Mouse (Mus musculus) heart, embryonic 15.5 days (tissue): ENCODE results near the gene Opa3. TPM values are rescaled to one million over a fixed set of nuclear protein-coding genes. Genes with fewer than 3 reads are reported as not detected.

Experiments
- ATAC-seq: fragments of 200-750 bp; cut with Nextera tagmentation; replicated peaks from 2 replicates; pipeline ENCODE4 v1.8.0; 2017; ENCODE audit warnings: low read depth, moderate TSS enrichment; ENCODE audit not compliant: insufficient number of reproducible peaks, insufficient read depth, low FRiP score
- H3K27ac ChIP-seq: fragments of 300-500 bp; sonication (generic); 2 replicates; pipeline ENCODE4 v1.5.1; 2015; ENCODE audit warnings: mild to moderate bottlenecking, inconsistent platforms
- H3K27me3 ChIP-seq: fragments of 300-500 bp; sonication (generic); 2 replicates; pipeline ENCODE4 v1.6.1; 2015; ENCODE audit warnings: inconsistent platforms
- H3K36me3 ChIP-seq: fragments of 300-500 bp; sonication (generic); 2 replicates; pipeline ENCODE4 v1.6.1; 2015; ENCODE audit warnings: mild to moderate bottlenecking, inconsistent platforms
- H3K4me1 ChIP-seq: fragments of 300-500 bp; sonication (generic); replicated peaks from 2 replicates; pipeline ENCODE4 v1.6.1; 2015; ENCODE audit warnings: inconsistent platforms
- H3K4me2 ChIP-seq: fragments of 300-500 bp; sonication (generic); 2 replicates; pipeline ENCODE4 v1.6.1; 2015; ENCODE audit warnings: inconsistent platforms, mild to moderate bottlenecking, moderate library complexity
- H3K4me3 ChIP-seq: fragments of 300-500 bp; sonication (generic); 2 replicates; pipeline ENCODE4 v1.5.1; 2015; ENCODE audit warnings: mild to moderate bottlenecking, inconsistent platforms
- H3K9ac ChIP-seq: fragments of 300-500 bp; sonication (generic); 2 replicates; pipeline ENCODE4 v1.6.1; 2015; ENCODE audit warnings: mild to moderate bottlenecking, inconsistent platforms
- H3K9me3 ChIP-seq: fragments of 300-500 bp; sonication (generic); replicated peaks from 2 replicates; pipeline ENCODE4 v1.6.1; 2016; ENCODE audit warnings: inconsistent platforms
- WGBS: fragments of 180-500 bp; shearing (Covaris S2); methylation state at CpG from one replicate; pipeline ENCODE4 v1.1.7; 2015; ENCODE audit warnings: mixed read lengths; 5-methylcytosine and 5-hydroxymethylcytosine counted together
- polyA plus RNA-seq: library from polyadenylated mRNA; unstranded; fragments of >200 nt; fragmentation: Nextera tagmentation; extraction: Ambion mirVana; gene quantifications from 2 replicates; pipeline ENCODE4 v1.2.1, GENCODE M21; 2015

Gene Opa3
- polyA plus RNA-seq, 1 experiment from 2014 or later = 33.8 TPM

DNA sequence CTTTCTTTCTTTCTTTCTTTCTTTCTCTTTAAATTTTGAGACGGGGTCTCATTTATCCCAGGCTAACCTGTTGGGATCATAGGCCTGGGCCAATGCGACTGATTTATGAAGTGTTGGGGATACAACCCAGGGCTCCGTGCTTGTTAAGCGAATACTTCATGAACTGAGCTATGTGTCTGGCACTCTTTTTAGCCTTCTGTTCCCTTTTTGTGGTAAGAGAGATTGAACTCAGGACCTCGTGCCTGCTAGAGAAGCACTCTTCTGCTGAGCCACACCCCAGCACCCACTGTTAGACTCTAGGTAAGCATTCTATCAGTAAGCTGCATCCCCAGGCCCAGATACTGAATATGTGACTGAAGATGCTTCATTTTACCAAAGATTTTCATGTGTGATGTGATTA, 10.6 kb upstream of the Opa3 start:
- ATAC-seq = no peak
- WGBS = 47% methylated on average over 5 of the region's 5 CpGs
- Histone ChIP-seq H3K27ac (no peak overlapping the region), H3K9ac (no peak overlapping the region), H3K9me3 (no peaks in the 10 kb centered on the region), H3K4me3 (no peak overlapping the region), H3K36me3 (no peaks in the 10 kb centered on the region), H3K4me1 (peaks cover 12% of the 10 kb centered on the region), H3K27me3 (peaks cover 4% of the 10 kb centered on the region; the same call in 1 of the 2 replicates), H3K4me2 (no peak overlapping the region)

DNA sequence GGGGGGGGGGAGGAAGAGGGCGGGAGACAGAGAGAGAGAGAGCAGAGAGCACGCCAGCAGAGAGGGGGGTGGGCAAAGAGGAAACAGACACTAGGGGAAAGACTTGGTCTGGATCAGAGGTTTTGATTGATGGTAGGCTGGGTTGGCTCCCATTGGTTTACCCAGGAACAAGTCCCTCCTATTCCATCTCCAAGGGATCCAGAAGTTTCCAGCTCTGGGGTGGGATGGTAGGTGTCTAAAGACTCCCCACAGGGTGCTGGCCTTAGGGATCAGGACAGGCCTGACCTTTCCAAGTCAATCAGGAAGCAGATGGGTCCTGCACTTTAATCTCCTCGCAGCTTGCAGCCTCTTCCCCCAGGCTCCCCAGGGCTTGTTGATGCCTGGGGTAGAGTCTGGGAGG, 10.2 kb upstream of the Opa3 start:
- H3K36me3 ChIP-seq = no peaks in the 10 kb centered on the region
- no peak overlapping the region for H3K4me3 ChIP-seq
- no peaks in the 10 kb centered on the region for H3K9me3 ChIP-seq
- H3K9ac ChIP-seq = no peak overlapping the region
- peaks cover 4% of the 10 kb centered on the region; the same call in 1 of the 2 replicates for H3K27me3 ChIP-seq
- no peak overlapping the region for H3K27ac ChIP-seq
- WGBS = 4% methylated on average over 3 of the region's 3 CpGs
- peaks cover 9% of the 10 kb centered on the region for H3K4me1 ChIP-seq
- H3K4me2 ChIP-seq = no peak overlapping the region
- peak; percentile 32; the same call in 1 of the 2 replicates for ATAC-seq

DNA sequence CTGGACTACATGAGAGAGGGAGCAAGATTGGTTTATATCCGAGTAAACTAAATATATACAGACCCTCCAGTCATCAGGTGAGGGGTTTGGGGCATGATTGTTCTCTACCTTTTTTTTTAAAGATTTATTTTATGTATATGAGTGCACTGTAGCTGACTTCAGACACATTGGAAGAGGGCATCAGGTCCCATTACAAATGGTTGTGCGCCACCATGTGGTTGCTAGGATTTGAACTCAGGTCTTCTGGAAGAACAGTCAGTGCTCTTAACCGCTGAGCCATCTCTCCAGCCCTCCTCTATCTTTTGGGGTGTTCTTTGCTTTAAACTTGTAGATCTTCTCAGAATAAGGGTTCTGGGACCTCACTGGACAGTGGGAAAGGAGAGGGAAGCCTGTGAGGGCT, 8.1 kb upstream of the Opa3 start:
- no peak overlapping the region for H3K4me3 ChIP-seq
- H3K4me2 ChIP-seq = no peak overlapping the region
- no peaks in the 10 kb centered on the region; the same call in 1 of the 2 replicates for H3K27me3 ChIP-seq
- no peaks in the 10 kb centered on the region for H3K36me3 ChIP-seq
- H3K27ac ChIP-seq = no peak overlapping the region
- H3K9me3 ChIP-seq = no peaks in the 10 kb centered on the region
- H3K4me1 ChIP-seq = no peaks in the 10 kb centered on the region; the same call in 1 of the 2 replicates
- no peak overlapping the region for H3K9ac ChIP-seq
- ATAC-seq = no peak
- WGBS = 62% methylated on average over 3 of the region's 3 CpGs

DNA sequence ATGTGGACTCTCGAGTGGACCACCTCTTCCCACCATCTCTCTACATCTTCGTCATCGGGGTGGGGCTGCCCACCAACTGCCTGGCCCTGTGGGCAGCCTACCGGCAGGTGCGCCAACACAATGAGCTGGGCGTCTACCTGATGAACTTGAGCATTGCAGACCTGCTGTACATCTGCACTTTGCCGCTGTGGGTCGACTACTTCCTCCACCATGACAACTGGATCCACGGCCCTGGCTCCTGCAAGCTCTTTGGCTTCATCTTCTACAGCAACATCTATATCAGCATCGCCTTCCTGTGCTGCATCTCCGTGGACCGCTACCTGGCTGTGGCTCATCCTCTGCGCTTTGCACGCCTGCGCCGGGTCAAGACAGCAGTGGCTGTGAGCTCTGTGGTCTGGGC, 5.9 kb upstream of the Opa3 start:
- Histone ChIP-seq H3K27me3 (no peaks in the 10 kb centered on the region), H3K9ac (no peak overlapping the region), H3K9me3 (no peaks in the 10 kb centered on the region), H3K4me1 (peaks cover 7% of the 10 kb centered on the region), H3K4me3 (no peak overlapping the region), H3K27ac (no peak overlapping the region), H3K4me2 (no peak overlapping the region), H3K36me3 (0 out of 2 replicates have a peak, but pooled peaks cover 5% of the 10 kb centered on the region)
- no peak for ATAC-seq
- 88% methylated on average over 16 of the region's 16 CpGs for WGBS

DNA sequence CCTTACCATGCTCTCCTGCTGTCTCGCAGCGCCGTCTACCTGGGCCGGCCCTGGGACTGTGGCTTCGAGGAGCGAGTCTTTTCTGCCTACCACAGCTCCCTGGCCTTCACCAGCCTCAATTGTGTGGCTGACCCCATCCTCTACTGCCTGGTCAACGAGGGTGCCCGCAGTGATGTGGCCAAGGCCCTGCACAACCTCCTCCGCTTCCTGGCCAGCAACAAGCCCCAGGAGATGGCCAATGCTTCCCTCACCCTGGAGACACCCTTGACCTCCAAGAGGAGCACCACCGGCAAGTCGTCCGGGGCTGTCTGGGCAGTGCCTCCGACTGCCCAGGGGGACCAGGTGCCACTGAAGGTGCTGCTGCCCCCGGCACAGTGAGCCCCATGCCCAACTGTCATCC, 5.3 kb upstream of the Opa3 start:
- 80% methylated on average over 14 of the region's 14 CpGs for WGBS
- Histone ChIP-seq H3K27me3 (no peaks in the 10 kb centered on the region), H3K4me2 (no peak overlapping the region), H3K9me3 (no peaks in the 10 kb centered on the region), H3K4me3 (no peak overlapping the region), H3K9ac (no peak overlapping the region), H3K27ac (no peak overlapping the region), H3K4me1 (peaks cover 9% of the 10 kb centered on the region), H3K36me3 (0 out of 2 replicates have a peak, but pooled peaks cover 5% of the 10 kb centered on the region)
- ATAC-seq = no peak

DNA sequence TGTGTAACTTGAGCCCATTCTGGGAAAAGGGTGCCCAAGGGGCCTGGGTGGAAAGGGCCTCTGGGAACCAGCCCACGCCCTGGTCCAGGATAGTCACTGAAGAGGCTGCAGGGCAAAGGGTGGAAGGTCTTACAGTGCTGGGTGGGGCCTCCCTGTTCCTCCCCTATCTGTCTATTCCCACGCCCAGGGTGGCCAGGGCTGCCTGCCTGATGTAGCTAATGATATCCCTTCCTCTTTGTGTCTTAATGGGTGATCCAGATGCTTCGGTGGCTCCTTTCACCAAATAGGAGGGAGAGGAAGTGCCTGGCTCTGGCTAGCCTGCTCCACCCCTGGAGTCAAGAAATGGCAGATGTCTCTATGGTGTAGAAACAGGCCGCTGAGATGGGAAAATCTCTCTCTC, 3.2 kb upstream of the Opa3 start:
- peaks cover 17% of the 10 kb centered on the region for H3K4me1 ChIP-seq
- no peak for ATAC-seq
- H3K27ac ChIP-seq = no peak overlapping the region
- no peak overlapping the region for H3K4me2 ChIP-seq
- H3K9ac ChIP-seq = no peak overlapping the region
- H3K9me3 ChIP-seq = no peaks in the 10 kb centered on the region
- 0 out of 2 replicates have a peak, but pooled peaks cover 5% of the 10 kb centered on the region for H3K36me3 ChIP-seq
- H3K27me3 ChIP-seq = no peaks in the 10 kb centered on the region
- 66% methylated on average over 4 of the region's 4 CpGs for WGBS
- no peak overlapping the region for H3K4me3 ChIP-seq

DNA sequence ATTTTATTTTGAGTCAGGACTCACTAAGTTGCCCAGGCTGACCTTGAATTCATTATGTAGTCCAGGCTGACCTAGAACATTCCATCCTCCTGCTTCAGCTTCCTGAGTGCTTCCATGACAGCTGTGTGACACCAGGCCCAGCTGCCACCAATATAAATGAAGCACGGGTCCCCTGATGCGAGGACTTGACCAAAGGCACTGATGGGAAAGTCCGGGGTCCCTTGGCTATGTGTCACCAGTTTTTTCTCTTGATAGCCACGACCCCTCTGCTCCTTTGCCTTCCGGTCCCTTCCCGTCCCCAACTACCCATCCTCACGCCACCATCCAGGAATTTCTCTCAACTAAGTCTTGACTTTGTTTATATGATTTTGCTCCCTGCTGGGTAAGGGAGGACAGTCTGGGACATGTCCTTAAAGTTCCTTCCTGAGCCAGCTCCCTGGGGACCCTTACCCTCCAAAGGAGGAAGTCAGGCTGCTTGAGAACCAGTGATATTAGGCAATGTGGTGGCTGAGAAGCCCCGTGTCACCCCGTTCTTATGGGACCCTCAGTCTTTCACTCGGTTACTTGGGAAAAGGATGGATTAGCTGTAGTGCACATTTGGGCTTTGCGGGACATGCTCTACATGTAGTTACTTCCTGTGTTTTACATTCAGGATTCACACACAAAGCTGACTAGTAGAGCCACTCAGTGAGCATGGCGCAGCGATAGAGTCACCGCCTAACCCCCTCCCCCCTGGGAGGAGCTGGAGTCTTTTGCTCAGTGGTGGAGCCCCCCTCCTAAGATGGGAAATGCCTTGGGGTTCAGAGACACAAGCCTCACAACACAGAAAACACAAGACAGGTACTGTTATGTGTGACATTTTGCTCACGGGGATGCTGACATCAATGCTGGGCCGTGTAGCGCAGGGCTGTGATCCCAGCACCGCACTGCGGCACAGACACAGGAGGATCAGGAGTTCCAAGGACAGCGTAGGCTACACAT, 1.0 kb upstream of the Opa3 start:
- peak overlapping the region; percentile 94 for H3K27ac ChIP-seq
- peaks cover 22% of the 10 kb centered on the region for H3K4me1 ChIP-seq
- no peaks in the 10 kb centered on the region for H3K27me3 ChIP-seq
- H3K36me3 ChIP-seq = peaks cover 10% of the 10 kb centered on the region; the same call in 1 of the 2 replicates
- WGBS = 13% methylated on average over 20 of the region's 20 CpGs
- H3K4me2 ChIP-seq = peak overlapping the region; percentile 78
- H3K9ac ChIP-seq = peak overlapping the region; percentile 70
- H3K9me3 ChIP-seq = no peaks in the 10 kb centered on the region
- peak overlapping the region; percentile 64 for H3K4me3 ChIP-seq
- ATAC-seq = peak; percentile 1; the same call in 1 of the 2 replicates

DNA sequence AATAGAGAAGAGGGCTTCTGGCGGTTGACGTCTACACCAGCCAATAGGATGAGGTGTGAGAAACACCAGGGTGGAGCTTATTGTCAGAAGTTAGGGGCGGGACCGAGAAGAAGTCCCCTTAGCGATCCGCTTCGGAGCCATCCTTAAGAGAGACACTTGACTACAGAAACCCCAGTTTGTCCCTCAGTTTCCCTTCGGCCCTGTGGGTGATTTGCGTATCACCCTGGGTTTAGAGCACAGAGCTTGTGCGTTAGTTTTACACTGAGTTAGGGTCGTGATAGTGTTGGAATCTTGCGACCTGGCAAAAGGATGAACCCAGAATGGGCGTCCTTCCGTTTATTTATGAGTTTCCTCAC, 637 bp downstream of the Opa3 start:
- Histone ChIP-seq H3K9ac (peak overlapping the region; percentile 73), H3K36me3 (peaks cover 15% of the 10 kb centered on the region; the same call in 1 of the 2 replicates), H3K4me2 (peak overlapping the region; percentile 69), H3K4me1 (peaks cover 27% of the 10 kb centered on the region), H3K27me3 (no peaks in the 10 kb centered on the region), H3K9me3 (no peaks in the 10 kb centered on the region), H3K4me3 (peak overlapping the region; percentile 64), H3K27ac (peak overlapping the region; percentile 99)
- ATAC-seq = no peak
- 0% methylated on average over 14 of the region's 14 CpGs for WGBS

DNA sequence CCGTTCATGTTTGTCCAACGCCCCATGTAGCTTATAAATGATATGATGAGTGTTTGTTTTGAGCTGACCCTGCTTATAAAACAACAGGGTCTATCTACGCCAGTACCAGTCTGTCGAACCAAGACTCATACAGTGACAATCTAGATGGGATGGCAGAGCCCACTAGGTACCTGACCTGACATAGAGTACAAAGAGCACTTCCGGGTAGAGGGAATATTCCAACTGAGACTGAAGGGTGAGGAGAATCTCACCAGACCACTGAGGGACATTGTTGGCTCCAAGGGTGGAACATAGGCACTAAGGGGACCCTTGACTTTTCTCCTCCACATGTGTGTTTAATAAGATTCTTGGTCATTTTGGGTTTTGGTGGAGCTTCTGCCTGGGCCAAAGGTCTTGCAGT, 1.3 kb downstream of the Opa3 start:
- Histone ChIP-seq H3K9ac (peak overlapping the region; percentile 73), H3K36me3 (peaks cover 15% of the 10 kb centered on the region; the same call in 1 of the 2 replicates), H3K4me1 (peaks cover 27% of the 10 kb centered on the region), H3K9me3 (no peaks in the 10 kb centered on the region), H3K27ac (peak overlapping the region; percentile 99), H3K27me3 (no peaks in the 10 kb centered on the region), H3K4me2 (peak overlapping the region; percentile 69), H3K4me3 (peak overlapping the region; percentile 64)
- ATAC-seq = no peak
- 31% methylated on average over 5 of the region's 5 CpGs for WGBS

DNA sequence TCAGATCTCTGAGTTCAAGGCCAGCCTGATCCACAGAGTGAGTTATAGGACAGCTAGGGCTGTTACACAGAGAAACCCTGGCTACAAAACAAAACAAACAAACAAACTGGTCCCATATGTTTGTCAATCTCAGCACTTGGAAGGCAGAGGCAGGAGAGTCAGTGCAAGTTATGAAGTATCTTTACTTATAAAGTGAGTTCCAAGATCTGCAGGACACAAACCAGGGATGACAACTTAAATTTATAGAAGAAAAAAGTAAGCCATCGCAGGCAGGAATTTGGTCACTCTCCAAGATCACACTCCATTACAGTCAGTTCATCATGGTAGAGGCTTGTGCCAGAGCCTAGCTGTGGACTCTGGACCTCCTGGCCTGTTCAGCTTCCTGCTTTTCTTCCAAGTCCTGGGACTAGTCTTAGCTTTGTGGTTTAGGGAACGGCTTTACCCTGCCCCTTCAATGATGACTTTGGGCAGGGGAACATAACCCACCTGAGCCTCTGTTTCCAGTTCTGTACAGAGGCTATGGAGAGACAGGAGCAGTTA, 2.0 kb downstream of the Opa3 start:
- Histone ChIP-seq H3K36me3 (peaks cover 15% of the 10 kb centered on the region; the same call in 1 of the 2 replicates), H3K4me2 (peak overlapping the region; percentile 69), H3K27ac (no peak overlapping the region), H3K9me3 (no peaks in the 10 kb centered on the region), H3K9ac (0 out of 2 replicates have a peak overlapping the region, but pooled peaks have one; percentile 2), H3K27me3 (no peaks in the 10 kb centered on the region), H3K4me3 (no peak overlapping the region), H3K4me1 (peaks cover 33% of the 10 kb centered on the region)
- 91% methylated on average over 2 of the region's 2 CpGs for WGBS
- ATAC-seq = no peak

DNA sequence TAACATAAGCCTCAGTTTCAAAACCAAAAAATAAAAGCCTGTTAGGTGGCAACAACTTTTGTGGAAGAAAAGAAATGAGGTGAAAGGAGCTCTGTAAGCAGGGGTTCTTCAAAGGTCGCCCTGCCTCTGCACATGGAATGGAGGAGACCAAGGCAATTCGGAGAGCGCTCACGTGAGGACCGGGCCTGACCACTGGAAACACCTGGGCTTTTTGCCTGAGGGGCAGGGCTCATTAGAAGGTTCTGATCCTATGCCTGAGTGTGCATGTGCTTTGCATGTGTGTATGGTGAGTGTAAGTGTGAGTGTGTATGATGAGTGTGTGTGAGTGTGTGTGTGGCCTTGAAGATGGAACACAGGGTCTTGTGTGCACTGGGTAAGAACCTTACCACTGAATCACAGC, 2.8 kb downstream of the Opa3 start:
- H3K9ac ChIP-seq = no peak overlapping the region
- no peaks in the 10 kb centered on the region for H3K9me3 ChIP-seq
- H3K27ac ChIP-seq = no peak overlapping the region
- no peaks in the 10 kb centered on the region for H3K27me3 ChIP-seq
- peaks cover 40% of the 10 kb centered on the region for H3K4me1 ChIP-seq
- WGBS = 92% methylated on average over 5 of the region's 5 CpGs
- no peak for ATAC-seq
- H3K4me2 ChIP-seq = no peak overlapping the region
- H3K4me3 ChIP-seq = no peak overlapping the region
- H3K36me3 ChIP-seq = peaks cover 10% of the 10 kb centered on the region; the same call in 1 of the 2 replicates
